Mouse (Mus musculus) intestine, embryonic 16.5 days (tissue): ENCODE measurements around the gene Fgl2. TPM values are rescaled to one million over a fixed set of nuclear protein-coding genes. Genes with fewer than 3 reads are reported as not detected.
A peak's percentile ranks its signal among the peaks of the same experiment; 100 is the strongest.
"Not testable (repeated sequence)": the region's sequence is repeated elsewhere in the genome, so short reads cannot be mapped to it uniquely, and the experiment has no call there.

Experiments used
- ATAC-seq: fragments of 200-750 bp; cut with Nextera tagmentation; 2 replicates; pipeline ENCODE4 v1.8.0; 2017; ENCODE audit warnings: moderate TSS enrichment, moderate library complexity
- H3K27ac ChIP-seq: fragments of 300-500 bp; sonication (generic); 2 replicates; pipeline ENCODE4 v1.5.1; 2014; ENCODE audit warnings: mild to moderate bottlenecking, low read length
- H3K27me3 ChIP-seq: fragments of 300-500 bp; sonication (generic); replicated peaks from 2 replicates; pipeline ENCODE4 v1.6.1; 2014; ENCODE audit warnings: low read length, control low read depth, mixed read lengths; ENCODE audit not compliant: control insufficient read depth, insufficient read depth
- H3K36me3 ChIP-seq: fragments of 300-500 bp; sonication (generic); 2 replicates; pipeline ENCODE4 v1.6.1; 2014; ENCODE audit warnings: low read length, control low read depth; ENCODE audit not compliant: control insufficient read depth, insufficient read depth
- H3K4me1 ChIP-seq: fragments of 300-500 bp; sonication (generic); 2 replicates; pipeline ENCODE4 v1.6.1; 2014; ENCODE audit warnings: low read length, control low read depth, mixed read lengths; ENCODE audit not compliant: control insufficient read depth, insufficient read depth
- H3K4me2 ChIP-seq: fragments of 300-500 bp; sonication (generic); 2 replicates; pipeline ENCODE4 v1.6.1; 2014; ENCODE audit warnings: low read depth, low read length, control low read depth
- H3K4me3 ChIP-seq: fragments of 300-500 bp; sonication (generic); 2 replicates; pipeline ENCODE4 v1.5.1; 2014; ENCODE audit warnings: mild to moderate bottlenecking, low read length
- H3K9ac ChIP-seq: fragments of 300-500 bp; sonication (generic); 2 replicates; pipeline ENCODE4 v1.6.1; 2014; ENCODE audit warnings: low read depth, low read length
- H3K9me3 ChIP-seq: fragments of 300-500 bp; sonication (generic); 2 replicates; pipeline ENCODE4 v1.6.1; 2016; ENCODE audit warnings: low read length, control low read depth; ENCODE audit not compliant: control insufficient read depth
- WGBS: fragments of 180-500 bp; shearing (Covaris S2); extraction: QIAGEN DNeasy Blood & Tissue Kit; methylation state at CpG from one replicate; pipeline ENCODE4 v1.1.7; 2014; 5-methylcytosine and 5-hydroxymethylcytosine counted together
- polyA plus RNA-seq: library from polyadenylated mRNA; unstranded; fragments of >200 nt; fragmentation: Nextera tagmentation; extraction: Ambion mirVana; gene quantifications from 2 replicates; pipeline ENCODE4 v1.2.1, GENCODE M21; 2015

The Fgl2 gene
- polyA plus RNA-seq, result 8.4 and 9.8 TPM in 2 replicates

DNA sequence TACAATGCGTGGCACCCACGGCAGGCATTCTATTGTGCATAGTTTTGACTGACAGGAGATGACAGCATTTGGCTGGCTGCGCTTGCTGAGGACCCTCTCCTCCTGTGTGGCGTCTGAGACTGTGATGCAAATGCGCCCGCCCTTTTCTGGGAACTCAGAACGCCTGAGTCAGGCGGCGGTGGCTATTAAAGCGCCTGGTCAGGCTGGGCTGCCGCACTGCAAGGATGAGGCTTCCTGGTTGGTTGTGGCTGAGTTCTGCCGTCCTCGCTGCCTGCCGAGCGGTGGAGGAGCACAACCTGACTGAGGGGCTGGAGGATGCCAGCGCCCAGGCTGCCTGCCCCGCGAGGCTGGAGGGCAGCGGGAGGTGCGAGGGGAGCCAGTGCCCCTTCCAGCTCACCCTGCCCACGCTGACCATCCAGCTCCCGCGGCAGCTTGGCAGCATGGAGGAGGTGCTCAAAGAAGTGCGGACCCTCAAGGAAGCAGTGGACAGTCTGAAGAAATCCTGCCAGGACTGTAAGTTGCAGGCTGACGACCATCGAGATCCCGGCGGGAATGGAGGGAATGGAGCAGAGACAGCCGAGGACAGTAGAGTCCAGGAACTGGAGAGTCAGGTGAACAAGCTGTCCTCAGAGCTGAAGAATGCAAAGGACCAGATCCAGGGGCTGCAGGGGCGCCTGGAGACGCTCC, at the start of gene Fgl2:
Gene Fgl2 (plus strand): TSS at position 150 of the 687 bp plus-strand sequence.
- no peaks in the 10 kb centered on the region for H3K27me3 ChIP-seq
- peak; percentile 90 for ATAC-seq

DNA sequence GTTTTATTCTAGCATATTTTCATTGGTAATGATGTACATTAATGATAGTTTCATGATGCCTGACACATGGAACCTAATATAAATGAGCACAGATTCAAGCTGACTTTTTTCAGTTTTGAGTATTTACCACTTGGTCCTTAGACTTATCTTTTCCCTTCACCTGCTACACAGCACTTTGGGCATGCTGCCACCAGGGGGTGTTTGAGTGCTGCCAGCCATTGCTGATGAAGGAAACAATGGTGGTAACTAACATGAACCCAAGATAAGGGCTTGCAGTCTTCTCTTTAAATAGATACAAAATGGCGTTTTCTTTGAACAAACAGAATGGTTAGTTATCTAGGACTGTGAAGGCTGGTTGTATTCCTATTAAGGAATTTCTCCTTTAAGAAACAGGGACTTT, 45.9 kb upstream of the Fgl2 start:
- Histone ChIP-seq H3K27me3 (no peaks in the 10 kb centered on the region), H3K27ac (no peak overlapping the region), H3K36me3 (no peaks in the 10 kb centered on the region), H3K4me2 (no peak overlapping the region), H3K9me3 (no peaks in the 10 kb centered on the region), H3K4me1 (peaks cover 13% of the 10 kb centered on the region), H3K9ac (no peak overlapping the region), H3K4me3 (no peak overlapping the region)
- 38% methylated on average over 1 of the region's 1 CpGs for WGBS
- no peak for ATAC-seq

More for the DNA sequence above, at the start of gene Fgl2:
- peak within 1 kb of the TSS; percentile 99 for H3K4me2 ChIP-seq
- H3K4me1 ChIP-seq, result peaks cover 8% of the 10 kb centered on the region
- no peaks in the 10 kb centered on the region for H3K36me3 ChIP-seq
- 3% methylated on average over 31 of the region's 31 CpGs for WGBS
- H3K4me3 ChIP-seq, result peak within 1 kb of the TSS; percentile 63
- H3K9ac ChIP-seq, result peak within 1 kb of the TSS; percentile 73
- H3K27ac ChIP-seq, result no peak within 1 kb of the TSS
- H3K9me3 ChIP-seq, result no peaks in the 10 kb centered on the region

DNA sequence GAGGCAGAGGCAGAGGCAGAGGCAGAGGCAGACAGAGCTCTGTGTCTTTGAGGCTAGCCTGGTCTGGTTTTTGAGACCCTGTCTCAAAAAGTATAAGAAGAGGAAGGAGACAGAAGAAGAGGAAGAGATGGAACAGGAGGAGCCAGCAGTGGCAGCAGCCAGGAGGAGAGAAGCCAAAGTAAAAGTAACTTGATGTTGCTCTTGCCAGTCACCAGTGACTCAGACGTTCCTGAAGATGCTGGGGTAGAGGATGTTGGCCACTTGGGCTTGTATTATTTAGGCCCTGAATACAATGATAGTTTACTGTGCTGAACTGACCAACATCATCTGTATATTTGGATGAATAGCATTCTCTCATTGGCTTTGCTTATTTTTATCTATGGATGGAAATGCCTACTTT, 43.9 kb upstream of the Fgl2 start:
- WGBS, result 60% methylated on average over 1 of the region's 1 CpGs

DNA sequence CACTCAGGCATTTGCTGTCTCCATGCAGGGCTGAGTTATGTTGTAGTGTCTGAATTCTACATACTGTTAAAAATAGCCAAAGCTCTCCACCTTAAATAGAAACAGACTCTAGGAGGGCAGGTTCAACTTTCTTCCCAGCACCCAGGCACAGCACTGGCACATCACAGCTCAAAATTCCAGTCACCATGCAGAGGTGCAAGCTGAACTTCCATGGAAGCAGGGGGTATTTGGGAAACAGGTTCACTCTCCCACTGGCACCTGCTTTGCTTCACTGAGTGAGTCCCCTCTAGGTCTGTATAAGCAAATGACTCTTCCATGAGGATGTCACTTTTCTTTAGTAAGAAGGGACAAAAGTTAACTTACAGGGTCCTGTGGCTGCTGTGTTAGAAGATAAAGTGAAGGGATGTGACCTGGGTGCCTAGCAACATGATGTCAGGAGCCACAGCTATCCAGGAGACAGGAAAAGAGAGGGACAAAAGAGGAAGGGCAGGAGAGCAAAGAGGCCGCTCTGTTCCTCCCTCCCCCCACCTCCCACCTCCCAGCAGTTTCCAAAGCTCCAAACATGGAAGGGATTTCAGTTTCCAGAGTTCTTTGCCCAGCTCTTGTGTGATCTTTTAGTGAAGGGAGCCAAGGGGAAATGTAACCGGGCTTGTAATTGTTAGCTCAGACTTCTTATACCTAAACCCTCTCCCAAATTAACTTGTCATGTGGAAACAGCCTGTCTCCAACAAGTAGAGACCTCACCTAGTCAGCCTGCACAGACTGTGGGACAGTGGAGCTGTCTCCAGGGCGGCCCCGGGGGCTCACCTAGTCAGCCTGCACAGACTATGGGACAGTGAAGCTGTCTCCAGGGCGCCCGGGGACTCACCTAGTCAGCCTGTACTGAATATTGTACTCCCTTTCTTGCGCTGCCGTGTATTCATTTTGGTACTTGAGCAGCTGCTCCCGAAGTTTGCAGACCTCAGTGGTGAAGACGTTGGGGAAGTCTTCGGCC, 42.5 kb upstream of the Fgl2 start:
- no peak overlapping the region for H3K4me2 ChIP-seq
- no peak overlapping the region for H3K4me3 ChIP-seq
- no peaks in the 10 kb centered on the region for H3K27me3 ChIP-seq
- H3K9ac ChIP-seq, result peak overlapping the region; percentile 29
- H3K9me3 ChIP-seq, result no peaks in the 10 kb centered on the region
- 56% methylated on average over 11 of the region's 11 CpGs for WGBS
- peak overlapping the region; percentile 70 for H3K27ac ChIP-seq
- ATAC-seq, result peak; percentile 53; the same call in 1 of the 2 replicates
- no peaks in the 10 kb centered on the region for H3K36me3 ChIP-seq
- H3K4me1 ChIP-seq, result peaks cover 13% of the 10 kb centered on the region

More for the DNA sequence above, 43.9 kb upstream of the Fgl2 start:
- Histone ChIP-seq H3K27me3 (no peaks in the 10 kb centered on the region), H3K4me2 (no peak overlapping the region), H3K9me3 (no peaks in the 10 kb centered on the region), H3K4me1 (peaks cover 13% of the 10 kb centered on the region), H3K9ac (no peak overlapping the region), H3K27ac (no peak overlapping the region), H3K4me3 (no peak overlapping the region), H3K36me3 (no peaks in the 10 kb centered on the region)
- no peak for ATAC-seq

DNA sequence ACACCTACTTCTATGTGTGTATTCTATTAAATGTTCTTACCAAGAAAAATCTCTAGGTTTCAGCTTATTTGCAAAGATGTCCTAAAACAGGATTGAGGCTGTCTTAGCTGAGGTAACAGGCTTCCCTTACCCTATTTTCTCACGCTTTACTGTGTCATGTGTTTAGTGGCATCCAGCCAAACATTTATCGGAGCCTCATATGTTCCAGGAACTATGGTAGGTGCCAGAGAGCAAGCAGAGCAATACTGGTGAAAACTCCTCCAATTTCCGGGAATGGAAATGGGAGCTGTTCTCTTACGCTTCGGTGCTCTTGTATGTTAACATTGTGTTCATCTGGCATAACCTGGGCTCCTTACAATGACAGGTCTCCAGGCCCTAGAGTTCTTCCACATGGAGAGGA, 40.8 kb upstream of the Fgl2 start:
- WGBS, result 71% methylated on average over 5 of the region's 5 CpGs
- H3K9ac ChIP-seq, result no peak overlapping the region
- peaks cover 13% of the 10 kb centered on the region for H3K4me1 ChIP-seq
- no peaks in the 10 kb centered on the region for H3K9me3 ChIP-seq
- H3K4me2 ChIP-seq, result no peak overlapping the region
- no peaks in the 10 kb centered on the region for H3K27me3 ChIP-seq
- H3K4me3 ChIP-seq, result no peak overlapping the region
- H3K36me3 ChIP-seq, result no peaks in the 10 kb centered on the region
- no peak overlapping the region for H3K27ac ChIP-seq
- 0 out of 2 replicates have a peak, but pooled peaks have one; percentile 26 for ATAC-seq

DNA sequence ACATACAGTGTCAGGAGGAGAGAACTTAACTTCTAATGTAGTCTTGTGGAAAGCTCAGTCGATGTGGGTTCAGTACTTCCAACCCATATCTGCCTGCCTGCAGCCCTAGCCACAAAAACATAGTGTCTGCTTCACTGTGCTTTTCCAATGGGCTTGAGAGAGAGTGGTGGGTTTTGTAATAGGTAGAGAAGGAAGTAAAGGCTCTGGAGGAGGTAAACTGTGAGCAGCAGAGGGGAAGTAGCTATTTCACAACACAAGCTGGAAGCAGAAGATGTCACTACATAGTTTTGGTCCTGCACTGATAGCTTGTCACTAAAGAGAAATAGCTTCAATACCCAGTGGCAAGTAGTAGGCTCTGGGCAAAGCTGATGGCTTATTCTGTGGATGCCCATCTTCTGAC, 40.3 kb upstream of the Fgl2 start:
- Histone ChIP-seq H3K36me3 (no peaks in the 10 kb centered on the region), H3K27ac (no peak overlapping the region), H3K4me3 (no peak overlapping the region), H3K27me3 (no peaks in the 10 kb centered on the region), H3K4me1 (peaks cover 13% of the 10 kb centered on the region), H3K9ac (no peak overlapping the region), H3K4me2 (no peak overlapping the region), H3K9me3 (no peaks in the 10 kb centered on the region)
- WGBS, result 82% methylated on average over 1 of the region's 1 CpGs
- no peak for ATAC-seq

DNA sequence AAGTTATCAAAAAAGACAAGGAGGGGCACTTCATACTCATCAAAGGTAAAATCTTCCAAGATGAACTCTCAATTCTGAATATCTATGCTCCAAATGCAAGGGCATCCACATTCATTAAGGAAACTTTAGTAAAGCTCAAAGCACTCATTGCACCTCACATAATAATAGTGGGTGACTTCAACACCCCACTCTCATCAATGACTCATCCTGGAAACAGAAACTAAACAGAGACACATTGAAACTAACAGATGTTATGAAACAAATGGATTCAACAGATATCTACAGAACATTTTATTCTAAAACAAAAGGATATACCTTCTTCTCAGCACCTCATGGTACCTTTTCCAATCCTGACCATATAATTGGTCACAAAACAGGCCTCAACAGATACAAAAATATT, 30.2 kb upstream of the Fgl2 start:
- not testable (repeated sequence) for H3K27me3 ChIP-seq, ATAC-seq, H3K27ac ChIP-seq, H3K36me3 ChIP-seq, H3K4me1 ChIP-seq, H3K9ac ChIP-seq, H3K4me2 ChIP-seq, H3K4me3 ChIP-seq, H3K9me3 ChIP-seq

DNA sequence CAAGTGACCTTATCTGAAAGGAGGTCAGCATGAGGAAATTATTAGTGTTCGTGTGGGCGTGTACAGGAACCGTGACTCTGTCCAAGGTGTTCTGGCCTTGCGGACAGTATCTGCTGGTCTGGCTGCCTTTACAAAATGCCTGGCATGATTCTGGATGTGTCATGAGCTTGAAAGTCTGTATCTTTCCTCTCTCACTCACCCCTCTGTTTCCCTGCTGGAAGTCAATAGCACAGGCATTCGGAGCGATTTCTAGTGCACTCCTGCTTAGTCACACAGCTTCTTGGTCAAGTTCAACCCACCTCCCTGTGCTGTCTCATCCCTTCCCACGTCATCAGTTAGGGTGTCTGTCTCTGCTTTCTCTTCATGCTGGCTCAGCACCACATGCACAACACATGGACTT, 24.1 kb upstream of the Fgl2 start:
- H3K9me3 ChIP-seq, result no peaks in the 10 kb centered on the region
- H3K4me3 ChIP-seq, result no peak overlapping the region
- no peak for ATAC-seq
- H3K9ac ChIP-seq, result no peak overlapping the region
- no peaks in the 10 kb centered on the region for H3K4me1 ChIP-seq
- no peak overlapping the region for H3K27ac ChIP-seq
- no peak overlapping the region for H3K4me2 ChIP-seq
- 82% methylated on average over 7 of the region's 7 CpGs for WGBS
- H3K27me3 ChIP-seq, result no peaks in the 10 kb centered on the region
- H3K36me3 ChIP-seq, result no peaks in the 10 kb centered on the region

DNA sequence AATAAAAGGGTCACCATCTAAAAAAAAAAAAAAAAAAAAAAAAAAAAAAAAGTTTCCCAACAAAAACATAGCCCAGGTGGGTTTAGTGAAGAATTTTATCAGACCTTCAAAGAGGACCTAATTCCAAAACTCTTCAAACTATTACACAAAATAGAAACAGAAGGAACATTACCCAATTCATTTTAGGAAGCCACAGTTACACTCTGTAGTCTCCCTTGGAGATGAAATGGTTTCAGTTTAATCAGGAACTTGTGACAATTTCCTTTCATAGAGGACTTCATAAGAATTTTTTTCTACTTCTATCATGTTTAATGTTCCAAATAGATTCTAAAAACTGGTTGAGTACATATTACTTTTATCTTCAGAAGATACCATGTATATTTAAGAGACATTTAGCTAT, 20.8 kb upstream of the Fgl2 start:
- Histone ChIP-seq H3K36me3 (no peaks in the 10 kb centered on the region), H3K4me2 (no peak overlapping the region), H3K27ac (no peak overlapping the region), H3K9me3 (no peaks in the 10 kb centered on the region), H3K27me3 (no peaks in the 10 kb centered on the region), H3K9ac (no peak overlapping the region), H3K4me3 (no peak overlapping the region), H3K4me1 (0 out of 2 replicates have a peak, but pooled peaks cover 3% of the 10 kb centered on the region)
- no peak for ATAC-seq
